Mouse (Mus musculus) kidney, embryonic 15.5 days (tissue): ENCODE results near the gene Opcml. TPM values are rescaled to one million over a fixed set of nuclear protein-coding genes. Genes with fewer than 3 reads are reported as not detected.

Experiments
- ATAC-seq: fragments of 200-750 bp; cut with Nextera tagmentation; replicated peaks from 2 replicates; pipeline ENCODE4 v1.8.0; 2017; ENCODE audit warnings: moderate TSS enrichment; ENCODE audit not compliant: low FRiP score
- H3K27ac ChIP-seq: fragments of 300-500 bp; sonication (generic); 2 replicates; pipeline ENCODE4 v1.5.1; 2015; ENCODE audit warnings: mild to moderate bottlenecking, inconsistent platforms
- H3K27me3 ChIP-seq: fragments of 300-500 bp; sonication (generic); 2 replicates; pipeline ENCODE4 v1.6.1; 2015; ENCODE audit warnings: inconsistent platforms
- H3K36me3 ChIP-seq: fragments of 300-500 bp; sonication (generic); 2 replicates; pipeline ENCODE4 v1.6.1; 2015; ENCODE audit warnings: inconsistent platforms
- H3K4me1 ChIP-seq: fragments of 300-500 bp; sonication (generic); 2 replicates; pipeline ENCODE4 v1.6.1; 2015; ENCODE audit warnings: inconsistent platforms
- H3K4me2 ChIP-seq: fragments of 300-500 bp; sonication (generic); 2 replicates; pipeline ENCODE4 v1.6.1; 2015; ENCODE audit warnings: moderate library complexity, mild to moderate bottlenecking, inconsistent platforms
- H3K4me3 ChIP-seq: fragments of 300-500 bp; sonication (generic); replicated peaks from 2 replicates; pipeline ENCODE4 v1.5.1; 2015; ENCODE audit warnings: mild to moderate bottlenecking, inconsistent platforms
- H3K9ac ChIP-seq: fragments of 300-500 bp; sonication (generic); 2 replicates; pipeline ENCODE4 v1.6.1; 2015; ENCODE audit warnings: mild to moderate bottlenecking, inconsistent platforms
- H3K9me3 ChIP-seq: fragments of 300-500 bp; sonication (generic); replicated peaks from 2 replicates; pipeline ENCODE4 v1.6.1; 2016; ENCODE audit warnings: inconsistent platforms
- WGBS: fragments of 180-500 bp; shearing (Covaris S2); methylation state at CpG from one replicate; pipeline ENCODE4 v1.1.7; 2015; ENCODE audit warnings: mixed read lengths; 5-methylcytosine and 5-hydroxymethylcytosine counted together
- polyA plus RNA-seq: library from polyadenylated mRNA; unstranded; fragments of >200 nt; fragmentation: Nextera tagmentation; extraction: Ambion mirVana; gene quantifications from 2 replicates; pipeline ENCODE4 v1.2.1, GENCODE M21; 2015

Gene Opcml
- polyA plus RNA-seq, 1 experiment from 2014 or later = 1.5 TPM

GRCm38 (mm10) chr9:28558628-28559027 is 768.1 kb downstream of the Opcml start:
- WGBS = 84% methylated on average over 2 of the region's 2 CpGs

GRCm38 (mm10) chr9:28561761-28562160 is 771.2 kb downstream of the Opcml start:
- H3K4me2 ChIP-seq = no peak overlapping the region
- no peak for ATAC-seq
- no peaks in the 10 kb centered on the region for H3K9me3 ChIP-seq
- whole genome bisulfite sequencing = 61% methylated on average over 6 of the region's 6 CpGs
- no peaks in the 10 kb centered on the region for H3K27me3 ChIP-seq
- H3K4me1 ChIP-seq = peaks cover 12% of the 10 kb centered on the region
- no peak overlapping the region for H3K4me3 ChIP-seq
- no peak overlapping the region for H3K9ac ChIP-seq
- no peak overlapping the region for H3K27ac ChIP-seq
- H3K36me3 ChIP-seq = no peaks in the 10 kb centered on the region

More at GRCm38 (mm10) chr9:28558628-28559027, 768.1 kb downstream of the Opcml start:
- Histone ChIP-seq H3K9ac (no peak overlapping the region), H3K4me3 (no peak overlapping the region), H3K4me1 (peaks cover 8% of the 10 kb centered on the region), H3K27me3 (no peaks in the 10 kb centered on the region), H3K27ac (no peak overlapping the region), H3K4me2 (no peak overlapping the region), H3K9me3 (no peaks in the 10 kb centered on the region), H3K36me3 (no peaks in the 10 kb centered on the region)
- ATAC-seq = no peak

- WGBS = 6% methylated on average over 14 of the region's 14 CpGs
- H3K4me2 ChIP-seq = peak overlapping the region; percentile 43
- no peaks in the 10 kb centered on the region for H3K36me3 ChIP-seq
- H3K4me1 ChIP-seq = peaks cover 12% of the 10 kb centered on the region
- no peaks in the 10 kb centered on the region for H3K27me3 ChIP-seq
- no peak overlapping the region for H3K9ac ChIP-seq
- 0 out of 2 replicates have a peak overlapping the region, but pooled peaks have one; percentile 4 for H3K4me3 ChIP-seq
- ATAC-seq = peak; percentile 66
- H3K27ac ChIP-seq = 0 out of 2 replicates have a peak overlapping the region, but pooled peaks have one; percentile 18
- no peaks in the 10 kb centered on the region for H3K9me3 ChIP-seq
Observed at GRCm38 (mm10) chr9:28563066-28563683, 772.6 kb downstream of the Opcml start.

GRCm38 (mm10) chr9:28569041-28569522 is 778.5 kb downstream of the Opcml start:
- WGBS = 12% methylated on average over 8 of the region's 8 CpGs
- no peaks in the 10 kb centered on the region for H3K9me3 ChIP-seq
- H3K4me1 ChIP-seq = peaks cover 15% of the 10 kb centered on the region
- peak; percentile 52; the same call in 1 of the 2 replicates for ATAC-seq
- H3K4me2 ChIP-seq = no peak overlapping the region
- H3K36me3 ChIP-seq = no peaks in the 10 kb centered on the region
- H3K27me3 ChIP-seq = no peaks in the 10 kb centered on the region
- 0 out of 2 replicates have a peak overlapping the region, but pooled peaks have one; percentile 27 for H3K27ac ChIP-seq
- H3K9ac ChIP-seq = no peak overlapping the region
- H3K4me3 ChIP-seq = no peak overlapping the region

- Histone ChIP-seq H3K27ac (0 out of 2 replicates have a peak overlapping the region, but pooled peaks have one; percentile 27), H3K4me3 (no peak overlapping the region), H3K4me1 (peaks cover 15% of the 10 kb centered on the region), H3K9ac (no peak overlapping the region), H3K9me3 (no peaks in the 10 kb centered on the region), H3K4me2 (no peak overlapping the region), H3K27me3 (no peaks in the 10 kb centered on the region), H3K36me3 (no peaks in the 10 kb centered on the region)
- 16% methylated on average over 2 of the region's 2 CpGs for WGBS
- ATAC-seq = no peak
Observed at GRCm38 (mm10) chr9:28569776-28570175, 779.2 kb downstream of the Opcml start.

- Histone ChIP-seq H3K9me3 (no peaks in the 10 kb centered on the region), H3K27ac (no peak overlapping the region), H3K27me3 (no peaks in the 10 kb centered on the region), H3K4me2 (no peak overlapping the region), H3K4me1 (peaks cover 15% of the 10 kb centered on the region), H3K9ac (no peak overlapping the region), H3K36me3 (no peaks in the 10 kb centered on the region), H3K4me3 (no peak overlapping the region)
- no peak for ATAC-seq
- 63% methylated on average over 2 of the region's 2 CpGs for WGBS
Observed at GRCm38 (mm10) chr9:28571682-28572081, 781.1 kb downstream of the Opcml start.

GRCm38 (mm10) chr9:28572136-28572774 is 781.7 kb downstream of the Opcml start:
- Histone ChIP-seq H3K9ac (no peak overlapping the region), H3K4me1 (peaks cover 15% of the 10 kb centered on the region), H3K4me3 (no peak overlapping the region), H3K36me3 (no peaks in the 10 kb centered on the region), H3K4me2 (no peak overlapping the region), H3K27me3 (no peaks in the 10 kb centered on the region), H3K9me3 (no peaks in the 10 kb centered on the region), H3K27ac (no peak overlapping the region)
- WGBS = 64% methylated on average over 9 of the region's 9 CpGs
- no peak for ATAC-seq

GRCm38 (mm10) chr9:28578730-28579129 is 788.2 kb downstream of the Opcml start:
- ATAC-seq = no peak
- Histone ChIP-seq H3K36me3 (no peaks in the 10 kb centered on the region), H3K4me2 (no peak overlapping the region), H3K27ac (no peak overlapping the region), H3K9me3 (no peaks in the 10 kb centered on the region), H3K4me1 (no peaks in the 10 kb centered on the region), H3K9ac (no peak overlapping the region), H3K27me3 (no peaks in the 10 kb centered on the region), H3K4me3 (no peak overlapping the region)

GRCm38 (mm10) chr9:28587253-28587652 is 796.7 kb downstream of the Opcml start:
- no peak overlapping the region for H3K4me3 ChIP-seq
- WGBS = 70% methylated on average over 3 of the region's 3 CpGs

GRCm38 (mm10) chr9:28587857-28588388 is 797.3 kb downstream of the Opcml start:
- ATAC-seq = no peak
- Histone ChIP-seq H3K4me3 (no peak overlapping the region), H3K9ac (no peak overlapping the region), H3K4me1 (no peaks in the 10 kb centered on the region), H3K4me2 (no peak overlapping the region), H3K9me3 (no peaks in the 10 kb centered on the region), H3K27me3 (no peaks in the 10 kb centered on the region), H3K27ac (no peak overlapping the region), H3K36me3 (no peaks in the 10 kb centered on the region)
- 87% methylated on average over 4 of the region's 4 CpGs for WGBS

More at GRCm38 (mm10) chr9:28587253-28587652, 796.7 kb downstream of the Opcml start:
- ATAC-seq = no peak
- Histone ChIP-seq H3K4me2 (no peak overlapping the region), H3K9ac (no peak overlapping the region), H3K27me3 (no peaks in the 10 kb centered on the region), H3K4me1 (no peaks in the 10 kb centered on the region), H3K36me3 (no peaks in the 10 kb centered on the region), H3K9me3 (no peaks in the 10 kb centered on the region), H3K27ac (no peak overlapping the region)

- 62% methylated on average over 1 of the region's 1 CpGs for WGBS
- ATAC-seq = no peak
- no peaks in the 10 kb centered on the region for H3K9me3 ChIP-seq
Observed at GRCm38 (mm10) chr9:28588488-28588887, 797.9 kb downstream of the Opcml start.

GRCm38 (mm10) chr9:28592208-28592607 is 801.6 kb downstream of the Opcml start:
- WGBS = 62% methylated on average over 3 of the region's 3 CpGs
- H3K4me2 ChIP-seq = no peak overlapping the region
- H3K36me3 ChIP-seq = no peaks in the 10 kb centered on the region
- no peaks in the 10 kb centered on the region for H3K27me3 ChIP-seq
- no peak for ATAC-seq
- H3K9ac ChIP-seq = no peak overlapping the region
- no peaks in the 10 kb centered on the region for H3K9me3 ChIP-seq
- no peak overlapping the region for H3K27ac ChIP-seq
- no peak overlapping the region for H3K4me3 ChIP-seq
- no peaks in the 10 kb centered on the region for H3K4me1 ChIP-seq

More at GRCm38 (mm10) chr9:28588488-28588887, 797.9 kb downstream of the Opcml start:
- Histone ChIP-seq H3K4me3 (no peak overlapping the region), H3K4me2 (no peak overlapping the region), H3K27me3 (no peaks in the 10 kb centered on the region), H3K27ac (no peak overlapping the region), H3K9ac (no peak overlapping the region), H3K4me1 (no peaks in the 10 kb centered on the region), H3K36me3 (no peaks in the 10 kb centered on the region)
